Mouse (Mus musculus): ENCODE data around the gene Adgrl2.

DNA sequence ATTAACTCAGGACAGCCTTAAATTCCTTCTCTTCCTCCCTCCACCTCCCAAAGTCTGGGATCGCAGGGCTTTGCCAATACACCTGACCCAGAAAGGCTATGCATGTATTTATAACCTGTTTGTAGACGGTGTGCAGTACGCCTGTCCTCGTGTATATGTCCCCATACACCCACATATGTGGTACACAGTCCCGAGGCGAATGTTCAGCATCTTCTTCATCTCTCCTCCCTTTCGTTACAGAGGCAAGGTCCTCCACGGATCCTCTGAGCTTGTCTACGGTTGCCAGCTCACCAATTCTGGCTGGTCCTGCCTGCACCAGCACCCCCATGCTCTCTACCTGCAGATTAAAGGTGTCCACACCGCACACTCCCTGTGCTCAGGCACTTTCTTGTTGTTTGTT, 30.1 kb downstream of the Adgrl2 start:
- TF ChIP-seq MAFK (IDR thresholded peaks at IDR 0.05; ENCODE audit: insufficient read depth, low read depth, low read length) (no peak), ZNF384 (IDR thresholded peaks at IDR 0.05; ENCODE audit: low read depth, low read length) (no peak), HCFC1 (IDR thresholded peaks at IDR 0.05; ENCODE audit: borderline replicate concordance, insufficient read depth, low read length) (no peak)

Data from ES-E14 (cell line).